Mouse (Mus musculus) spleen, postnatal 36 days (tissue): Measurements from ENCODE around the gene Cubn.

Source experiments
- DNase-seq, 2 experiments: peaks; one replicate each; pipeline ENCODE4 v3.0.0; 2022; ENCODE audit warnings: low spot score in 2 of 2, mixed read lengths in 1 of 2

The Cubn gene

DNA sequence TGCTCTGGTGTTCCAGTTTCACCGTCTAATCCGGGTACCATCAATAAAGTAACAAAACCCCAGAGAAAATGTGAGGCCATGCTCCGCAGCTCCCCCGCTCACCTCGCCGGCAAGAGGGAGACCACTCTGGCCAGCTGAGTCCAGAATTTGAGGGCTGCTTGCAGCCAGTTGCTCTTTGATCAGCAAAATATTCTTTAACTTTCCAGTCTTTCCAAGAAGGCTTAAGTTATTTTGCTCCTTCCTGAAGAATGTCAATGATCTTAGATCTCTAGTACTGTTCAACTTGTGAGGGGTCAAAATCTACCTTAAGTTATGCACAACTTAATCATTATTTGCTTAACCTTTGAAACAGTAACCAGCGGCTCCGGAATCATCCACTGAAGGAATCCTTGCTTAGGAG lies at the start of gene Cubn:
Gene Cubn, minus strand, starts transcription at position 80 of the 400 bp plus-strand sequence.
- no peak for DNase-seq

DNA sequence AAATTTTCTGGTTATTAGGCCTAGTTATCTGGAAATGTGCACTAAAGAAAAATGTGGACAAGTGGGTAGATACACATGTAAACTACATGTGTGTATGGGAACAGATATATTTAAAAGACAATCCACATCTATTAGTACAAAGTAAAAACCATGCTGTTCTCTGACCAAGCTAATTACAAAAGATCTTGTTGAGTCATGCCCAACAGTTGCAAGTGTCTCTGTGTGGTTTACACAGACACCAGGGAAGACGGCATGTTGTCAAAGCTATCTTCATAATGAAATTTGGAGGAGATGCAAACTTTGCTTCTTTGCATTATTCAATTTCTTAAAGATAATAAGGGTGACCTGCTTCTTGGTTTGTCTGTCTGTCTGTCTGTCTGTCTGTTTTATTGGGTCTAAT lies 48.2 kb upstream of the Cubn start:
- no peak for DNase-seq

DNA sequence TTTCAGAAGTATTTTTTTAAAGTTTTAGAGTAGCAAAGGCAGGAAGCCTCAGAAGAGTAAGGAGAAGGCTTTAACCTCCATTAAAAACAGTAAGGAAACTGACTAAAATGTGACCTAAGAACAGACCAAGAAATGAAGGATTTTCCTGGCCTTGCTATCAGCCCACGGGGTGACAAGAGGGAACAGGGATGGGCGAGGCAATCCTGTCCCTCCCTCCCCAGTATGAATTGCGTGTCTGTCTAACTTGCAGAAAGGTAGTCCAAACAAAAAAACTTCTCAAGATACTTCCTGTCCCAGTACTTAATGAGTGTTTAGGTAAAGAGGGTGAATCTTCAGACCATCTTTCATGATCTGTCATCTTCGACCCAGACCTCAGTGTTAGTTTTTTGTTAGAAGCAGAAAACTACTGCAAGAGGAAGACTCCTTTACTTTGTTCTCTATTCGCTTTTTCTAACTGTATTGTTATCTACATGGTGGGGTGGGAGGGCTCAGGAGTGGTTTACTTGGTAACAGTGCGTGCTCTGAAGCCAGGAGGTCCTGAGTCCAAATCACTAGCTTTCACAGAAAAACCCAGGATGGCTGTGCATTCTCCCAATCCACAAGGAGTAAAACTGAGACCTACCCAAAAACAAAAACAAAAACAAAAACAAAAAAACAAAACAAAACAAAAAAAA lies 47.2 kb upstream of the Cubn start:
- no peak for DNase-seq

DNA sequence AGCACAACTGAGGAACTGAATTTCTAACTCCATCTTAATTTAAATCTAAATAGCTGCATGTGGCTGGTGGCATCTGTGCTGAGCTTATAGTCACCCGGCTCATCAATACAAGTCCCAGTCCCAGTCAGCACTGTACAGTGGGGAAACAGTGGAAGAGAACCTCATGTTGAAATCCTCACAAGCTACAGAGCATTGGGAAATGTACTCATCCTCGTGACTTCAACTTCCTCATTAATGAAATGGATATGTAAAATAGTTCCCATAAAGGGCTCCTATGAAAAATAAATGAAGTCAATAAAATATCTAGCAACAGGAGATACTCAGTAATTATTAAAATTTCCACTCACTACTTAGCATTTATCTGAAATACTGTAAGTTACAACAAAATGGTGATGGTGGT lies 46.6 kb upstream of the Cubn start:
- DNase-seq: no peak

DNA sequence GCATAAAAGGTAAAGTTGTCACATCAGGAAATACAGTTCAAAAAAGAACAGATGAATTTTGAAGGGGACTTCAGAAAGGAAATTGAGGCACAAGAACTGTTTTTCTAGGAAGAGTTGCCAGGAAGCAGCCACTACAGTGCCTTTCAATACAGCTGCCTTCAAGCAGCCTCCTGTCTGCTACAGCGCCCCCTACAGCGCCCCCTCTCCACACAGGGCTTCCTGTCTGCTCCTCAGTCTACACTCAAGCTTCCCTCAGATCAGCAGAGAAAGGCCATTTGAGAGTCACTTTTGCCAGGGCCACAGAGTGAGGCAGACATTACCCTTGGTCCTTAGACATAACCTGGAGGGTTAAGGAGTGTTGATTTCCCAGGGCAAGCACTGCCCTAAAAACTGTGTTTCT lies 46.1 kb upstream of the Cubn start:
- DNase-seq: peak in 1 of 2 experiments; percentile 9

DNA sequence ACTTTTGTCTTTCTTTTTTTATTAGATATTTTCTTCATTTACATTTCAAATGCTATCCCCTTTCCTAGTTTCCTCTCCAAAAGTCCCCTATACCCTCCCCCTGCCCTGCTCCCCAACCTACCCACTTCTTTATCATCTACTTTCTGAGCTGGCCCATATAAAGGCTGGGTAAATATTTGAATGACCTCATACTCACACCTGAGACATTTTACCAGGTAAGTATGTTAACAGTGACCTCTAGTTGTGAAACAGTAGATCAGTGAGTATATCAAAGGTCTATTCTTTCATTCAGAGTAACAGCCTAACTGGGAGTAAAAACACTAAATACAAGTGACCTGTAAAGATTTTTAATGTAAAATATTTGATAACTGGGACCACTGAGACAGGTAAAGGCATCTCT lies 45.1 kb upstream of the Cubn start:
- no peak for DNase-seq

DNA sequence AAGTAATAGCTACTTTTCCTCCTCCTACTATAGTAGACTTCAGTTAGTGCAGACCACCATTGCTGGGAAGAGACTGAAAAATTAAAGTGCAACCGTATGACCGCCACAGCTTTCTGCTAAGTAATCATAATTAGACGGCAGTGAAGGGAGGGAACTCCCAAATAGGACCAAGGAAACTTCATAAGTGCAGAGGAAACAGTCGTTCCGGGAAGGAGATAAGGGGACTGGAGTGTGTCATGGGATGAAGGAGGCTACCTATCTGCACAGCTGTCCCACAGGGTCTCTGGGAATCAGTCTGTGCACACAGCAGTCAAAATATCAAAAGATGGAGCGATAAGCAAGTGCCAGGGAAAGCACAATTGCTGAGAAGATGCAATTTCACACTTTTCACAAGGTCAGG lies 39.0 kb upstream of the Cubn start:
- DNase-seq: no peak

DNA sequence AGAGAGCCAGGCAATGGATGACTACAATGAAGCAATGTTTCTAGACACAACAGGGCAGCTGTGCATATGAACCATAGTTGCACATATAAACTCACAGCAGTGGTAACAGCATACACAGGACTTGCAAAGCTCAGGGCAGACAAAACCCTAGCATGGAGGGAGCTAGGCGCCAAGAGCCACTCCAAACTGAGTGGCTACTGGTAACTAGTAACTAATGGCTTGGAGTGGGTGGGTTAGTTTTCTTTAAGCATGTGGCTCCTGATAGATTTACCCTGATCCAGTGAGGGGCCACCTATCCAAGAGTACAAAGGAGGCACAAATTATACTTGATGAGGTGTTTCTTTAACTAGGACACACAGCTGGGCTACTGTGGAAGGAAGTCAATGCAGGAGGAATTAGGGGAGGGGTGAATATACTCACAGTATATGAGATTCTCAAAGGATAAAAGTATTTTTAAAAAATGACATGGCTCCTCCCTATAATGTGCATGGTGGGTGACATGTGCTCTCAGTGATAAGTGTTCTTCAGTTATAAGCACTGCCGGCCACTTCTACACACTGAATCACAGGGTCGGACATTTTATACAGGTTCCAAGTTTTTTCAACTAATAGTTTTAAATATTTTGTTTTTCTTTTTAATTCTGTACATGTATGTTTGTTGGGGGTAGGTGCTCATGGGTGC lies 37.8 kb upstream of the Cubn start:
- DNase-seq: no peak

DNA sequence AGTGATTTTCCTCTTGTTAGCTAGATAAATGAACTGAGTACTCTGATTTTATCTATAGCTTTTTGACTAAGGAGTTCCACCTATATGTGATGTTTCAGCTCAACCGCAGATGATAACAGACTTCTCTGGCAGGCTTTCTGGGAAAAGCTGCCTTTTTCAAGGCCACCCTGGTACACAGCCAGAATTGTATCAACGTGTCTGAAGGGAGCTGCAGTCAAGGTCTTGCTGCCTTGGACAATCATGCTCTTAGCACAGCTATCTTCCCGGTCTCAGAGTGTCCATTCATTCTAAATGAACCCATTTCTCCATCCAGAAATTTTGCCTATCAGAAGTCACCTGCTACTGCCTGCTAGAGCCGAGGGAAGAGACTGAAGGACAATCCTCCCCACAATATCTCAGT lies 35.9 kb upstream of the Cubn start:
- DNase-seq: no peak

DNA sequence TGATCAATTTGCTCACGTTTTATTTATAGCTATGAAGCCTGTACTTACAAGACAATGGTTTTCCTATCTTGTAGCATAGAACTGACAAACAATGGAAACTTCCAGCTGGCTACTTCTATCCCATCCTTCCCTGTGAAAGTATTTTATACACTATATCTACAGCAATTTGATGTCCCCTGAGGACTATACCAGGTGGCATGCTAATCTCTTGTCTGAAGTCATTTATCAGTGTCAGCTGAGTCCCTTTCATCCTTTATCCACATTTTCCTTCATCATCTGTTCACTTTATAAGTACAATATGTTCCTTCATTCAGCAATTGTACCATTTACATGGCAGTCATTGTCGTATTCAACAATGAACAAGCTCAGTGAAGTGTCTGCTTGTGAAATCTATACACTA lies 35.5 kb upstream of the Cubn start:
- DNase-seq: no peak

DNA sequence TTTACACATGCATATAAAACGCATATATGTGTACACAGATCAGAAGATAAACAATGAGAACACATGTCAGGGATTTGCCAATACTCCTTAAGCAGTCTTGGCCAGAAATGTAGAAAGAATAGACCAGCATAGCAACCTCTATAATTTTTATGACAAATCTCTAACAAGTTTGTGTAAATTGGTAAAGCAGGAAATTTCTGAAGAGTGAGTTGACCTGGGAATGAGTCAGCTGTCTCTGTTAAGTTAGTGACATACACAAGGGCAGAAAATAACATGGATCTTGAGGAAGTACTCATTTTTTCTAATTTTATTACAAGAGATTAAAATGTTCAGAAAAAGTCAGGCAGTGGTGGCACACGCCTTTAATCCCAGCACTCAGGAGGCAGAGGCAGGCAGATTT lies 34.6 kb upstream of the Cubn start:
- DNase-seq: no peak

DNA sequence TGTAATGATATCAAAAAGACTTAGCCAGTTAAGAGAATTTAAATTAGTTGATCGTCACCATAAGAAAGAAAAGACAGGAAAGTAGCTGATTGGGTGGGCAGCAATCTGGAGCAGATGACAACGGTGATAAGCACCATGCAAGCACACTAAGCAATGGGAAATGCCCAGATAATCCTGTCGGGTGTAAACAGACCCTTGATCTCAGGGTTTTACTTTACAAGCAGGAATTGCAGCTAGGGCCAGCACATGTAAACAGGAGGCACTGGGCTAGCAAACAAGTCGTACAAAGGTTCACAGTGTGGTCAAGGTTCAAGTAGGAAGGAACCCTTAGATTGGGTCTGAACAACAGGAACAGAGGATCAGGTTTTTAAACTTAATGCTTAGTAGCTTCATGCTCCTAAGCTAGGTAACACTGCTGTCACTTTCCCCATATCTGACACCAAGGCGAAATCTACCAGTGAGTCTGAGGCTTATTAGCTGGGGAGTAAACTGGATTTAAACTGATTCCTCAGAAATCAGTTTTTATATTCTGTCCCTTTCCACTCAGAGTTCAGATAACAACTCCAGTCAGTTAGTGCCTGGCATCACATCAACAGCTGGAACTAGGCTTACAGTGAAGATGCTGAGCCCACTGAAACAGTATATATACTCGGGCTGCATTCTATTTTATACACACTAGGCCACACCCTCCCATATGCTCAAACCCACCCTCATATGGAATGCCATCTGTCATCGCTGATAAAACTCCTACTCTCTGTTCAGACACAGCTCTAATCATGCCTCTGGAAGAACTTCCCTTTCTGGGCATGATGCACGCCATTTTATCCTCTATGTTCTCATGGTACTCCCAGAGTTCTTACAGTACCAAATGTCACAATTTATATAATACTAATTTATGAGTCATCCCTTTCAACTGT lies 32.2 kb upstream of the Cubn start:
- DNase-seq: no peak

DNA sequence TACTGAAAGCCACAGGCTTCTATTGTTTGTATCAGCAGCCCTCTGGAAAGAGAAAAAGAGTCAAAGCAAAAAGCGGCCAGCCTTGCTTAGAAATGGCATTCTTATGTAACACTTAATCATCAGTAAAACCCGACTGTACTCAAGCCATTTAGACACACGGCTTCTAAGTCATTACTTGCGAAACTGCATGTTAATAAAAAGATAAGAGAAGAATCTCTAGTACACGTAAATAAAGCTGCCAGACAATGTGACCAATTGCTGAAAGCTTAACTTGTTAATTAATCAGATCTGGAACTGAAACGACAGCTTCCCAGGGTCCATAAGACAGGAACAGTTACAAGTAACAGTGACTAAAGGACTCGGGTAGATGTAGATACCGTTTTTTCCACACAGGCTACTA lies 30.5 kb upstream of the Cubn start:
- DNase-seq: no peak

DNA sequence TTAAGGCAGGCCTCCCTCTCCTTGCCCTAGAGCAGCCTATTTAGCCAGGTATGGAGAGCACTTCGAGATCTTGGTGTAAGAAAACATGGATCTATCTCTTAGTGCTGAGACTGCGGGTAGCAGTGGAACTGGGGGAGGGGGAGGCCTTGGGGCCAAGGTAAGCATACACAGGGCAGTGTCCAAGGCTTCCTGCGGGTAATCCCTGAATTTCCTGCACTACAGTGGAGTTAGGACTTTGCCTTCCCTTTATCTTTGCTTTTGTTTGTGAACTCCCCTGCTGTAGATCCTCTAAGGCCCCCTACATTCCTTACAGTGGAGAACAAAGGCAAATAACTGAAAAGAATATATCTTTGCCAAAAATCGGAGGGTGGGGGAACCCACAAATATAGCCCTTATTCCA lies 23.3 kb upstream of the Cubn start:
- no peak for DNase-seq

DNA sequence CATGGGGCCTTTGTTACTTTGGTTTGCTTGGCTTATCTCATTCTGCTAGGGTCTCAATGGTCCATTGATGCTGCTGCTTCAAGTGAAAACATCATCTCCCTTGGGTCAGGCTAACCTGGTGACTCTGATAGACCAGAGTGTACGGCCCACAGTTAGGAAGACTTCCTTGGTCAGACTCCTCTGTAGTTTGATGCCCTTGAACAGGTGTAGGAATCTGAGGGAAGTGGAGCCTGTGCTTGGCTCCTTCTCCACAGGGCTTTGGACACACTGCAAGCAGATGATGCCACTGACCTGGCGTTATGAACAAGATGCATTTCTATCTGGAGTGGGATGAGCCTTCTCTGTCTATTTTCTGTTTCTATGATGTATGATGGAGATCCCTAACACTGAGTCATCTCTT lies 11.1 kb upstream of the Cubn start:
- no peak for DNase-seq

DNA sequence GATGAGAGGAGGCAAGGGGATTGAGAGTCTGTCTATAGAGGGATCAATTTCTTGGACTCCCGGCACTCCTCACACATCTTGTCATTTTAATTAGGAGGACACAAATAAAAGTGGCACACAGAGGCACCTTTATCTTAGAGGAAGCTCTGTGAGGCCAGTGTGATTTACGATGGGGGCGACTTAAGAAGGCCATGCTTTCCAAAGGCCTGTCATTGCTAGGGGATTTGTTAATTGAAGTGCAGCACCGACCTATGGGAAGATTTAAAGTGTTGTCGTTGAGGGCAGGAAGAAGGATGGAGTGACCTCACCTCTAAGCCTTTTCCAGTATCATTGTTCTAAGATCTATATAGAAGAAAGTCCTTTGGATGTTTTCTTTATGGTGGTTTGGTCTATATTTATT lies 9.9 kb upstream of the Cubn start:
- DNase-seq: no peak

DNA sequence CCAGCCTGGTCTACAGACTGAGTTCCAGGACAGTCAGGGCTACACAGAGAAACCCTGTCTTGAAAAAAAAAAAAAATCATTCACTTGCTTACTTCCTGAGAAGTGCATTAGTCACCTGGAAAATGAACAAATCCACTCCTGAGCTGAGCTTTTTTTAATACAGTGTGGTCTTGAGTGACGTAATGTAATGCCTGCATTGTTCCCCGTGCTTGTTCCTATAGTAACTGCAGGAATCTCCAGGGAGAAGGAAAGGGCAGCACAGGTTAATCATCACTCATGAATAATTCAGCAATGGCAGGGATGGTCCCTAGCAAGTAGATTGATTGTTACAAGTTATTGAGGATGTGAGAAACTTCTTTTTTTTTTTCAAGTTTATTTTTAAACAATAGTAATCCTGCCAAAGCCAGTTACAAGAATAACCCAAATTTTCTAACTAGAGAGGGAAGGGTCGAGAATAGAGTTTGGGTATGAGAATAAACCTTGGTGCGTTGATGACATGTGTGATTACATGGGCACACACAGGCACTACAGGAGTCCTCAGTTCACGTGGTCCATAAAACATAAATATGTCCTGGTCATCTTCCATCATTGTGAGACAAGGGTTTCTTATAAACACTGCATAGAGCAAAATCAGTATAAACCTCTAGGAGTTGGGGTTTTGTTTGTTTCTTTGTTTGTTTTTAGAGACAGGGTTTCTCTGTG lies 8.8 kb upstream of the Cubn start:
- DNase-seq: no peak

DNA sequence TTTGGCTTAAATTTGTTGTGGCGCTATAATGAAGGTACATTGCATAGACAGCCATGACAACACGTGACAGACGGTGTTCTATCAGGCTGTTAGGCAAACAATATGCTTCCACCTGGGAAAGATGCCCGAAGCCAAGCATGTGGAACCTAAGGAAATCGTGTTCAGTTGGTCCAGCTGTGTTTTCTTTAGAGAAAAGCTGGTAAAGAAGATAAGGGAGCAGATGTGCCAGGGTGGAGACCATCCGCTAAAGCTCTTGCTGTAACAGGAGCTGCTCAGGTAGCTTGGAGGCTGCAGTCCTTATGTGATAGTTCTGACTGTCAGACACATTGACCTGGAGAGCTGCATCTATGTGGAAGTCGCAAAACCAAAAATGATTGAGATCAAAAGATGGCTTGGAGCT lies 7.6 kb upstream of the Cubn start:
- DNase-seq: no peak

DNA sequence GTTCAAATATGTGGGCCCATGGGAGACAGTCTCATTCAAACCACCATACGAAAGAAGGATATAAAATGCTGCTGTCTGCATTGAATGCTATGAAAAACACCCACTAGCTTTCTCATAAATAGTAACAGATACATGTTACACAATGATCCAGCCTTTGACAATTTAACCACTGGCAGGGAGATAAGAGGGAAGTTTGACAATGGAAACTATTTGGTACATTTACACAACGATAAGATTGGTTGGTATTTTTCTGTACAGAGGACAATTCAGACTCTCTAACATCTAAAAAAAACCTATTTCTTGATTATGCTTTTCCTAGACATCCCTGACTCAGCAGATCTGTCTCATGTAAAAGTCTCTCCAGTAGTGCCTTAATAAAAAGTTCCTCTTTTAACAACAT lies 4.5 kb upstream of the Cubn start:
- no peak for DNase-seq

DNA sequence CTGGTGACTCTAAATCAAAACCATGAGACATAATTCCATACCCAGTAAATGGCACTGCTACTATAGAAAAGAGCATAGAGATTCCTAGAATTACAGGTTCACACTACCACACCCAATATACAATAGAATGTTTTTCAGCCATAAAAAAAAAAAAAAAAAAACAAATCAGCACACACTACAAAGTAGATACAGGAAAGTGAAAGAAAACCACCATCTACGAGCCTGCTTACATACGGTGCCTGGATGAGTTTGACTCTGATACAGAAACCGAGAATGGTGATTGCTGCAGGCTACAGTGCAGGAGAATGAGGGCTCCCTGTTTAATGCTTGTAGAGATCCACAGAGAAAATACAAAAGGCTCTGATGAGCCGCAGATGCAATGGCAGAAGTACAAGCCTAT lies 1.3 kb upstream of the Cubn start:
- DNase-seq: no peak

DNA sequence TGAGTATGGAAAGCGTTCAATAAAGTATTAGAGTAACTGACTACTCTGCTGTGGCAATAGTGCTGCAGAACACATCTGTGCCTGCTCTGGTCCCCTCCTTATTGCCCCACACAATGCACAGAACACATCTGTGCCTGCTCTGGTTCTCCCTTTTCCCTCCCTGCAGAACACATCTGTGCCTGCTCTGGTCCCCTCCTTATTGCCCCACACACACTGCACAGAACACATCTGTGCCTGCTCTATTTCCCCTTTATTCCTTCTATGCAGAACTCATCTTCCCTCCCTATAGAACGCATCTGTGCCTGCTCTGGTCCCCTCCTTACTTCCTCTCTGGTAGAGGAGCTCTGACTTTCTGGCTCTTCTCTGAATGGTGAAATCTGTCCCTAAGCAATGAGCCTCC lies 1.1 kb downstream of the Cubn start:
- DNase-seq: no peak

DNA sequence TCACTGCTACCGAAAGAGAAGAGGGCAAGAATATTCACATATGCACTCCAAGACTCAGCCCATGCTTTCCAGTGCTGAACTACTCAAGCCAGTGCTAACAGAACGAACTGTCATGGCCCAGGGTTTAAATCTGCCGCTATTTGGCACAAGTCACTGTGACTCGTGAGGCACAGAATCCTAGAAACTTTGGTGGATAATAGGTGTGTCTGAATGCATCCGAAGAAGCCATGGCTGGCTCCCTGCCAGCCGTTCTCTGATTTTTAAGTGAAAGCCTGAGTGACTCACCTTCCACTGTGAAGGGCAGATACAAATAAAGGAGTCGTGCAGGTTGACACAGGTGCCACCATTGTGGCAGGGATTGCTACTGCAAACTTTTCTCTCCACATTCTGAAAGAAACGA lies 5.1 kb downstream of the Cubn start:
- no peak for DNase-seq
